Mouse (Mus musculus): Measurements from ENCODE around the gene Rps27rt. TPM values are rescaled to one million over a fixed set of nuclear protein-coding genes. Genes with fewer than 3 reads are reported as not detected.
A peak's percentile ranks its signal among the peaks of the same experiment; 100 is the strongest.

Rps27rt gene
- polyA plus RNA-seq, 1 experiment = 3,274 TPM

DNA sequence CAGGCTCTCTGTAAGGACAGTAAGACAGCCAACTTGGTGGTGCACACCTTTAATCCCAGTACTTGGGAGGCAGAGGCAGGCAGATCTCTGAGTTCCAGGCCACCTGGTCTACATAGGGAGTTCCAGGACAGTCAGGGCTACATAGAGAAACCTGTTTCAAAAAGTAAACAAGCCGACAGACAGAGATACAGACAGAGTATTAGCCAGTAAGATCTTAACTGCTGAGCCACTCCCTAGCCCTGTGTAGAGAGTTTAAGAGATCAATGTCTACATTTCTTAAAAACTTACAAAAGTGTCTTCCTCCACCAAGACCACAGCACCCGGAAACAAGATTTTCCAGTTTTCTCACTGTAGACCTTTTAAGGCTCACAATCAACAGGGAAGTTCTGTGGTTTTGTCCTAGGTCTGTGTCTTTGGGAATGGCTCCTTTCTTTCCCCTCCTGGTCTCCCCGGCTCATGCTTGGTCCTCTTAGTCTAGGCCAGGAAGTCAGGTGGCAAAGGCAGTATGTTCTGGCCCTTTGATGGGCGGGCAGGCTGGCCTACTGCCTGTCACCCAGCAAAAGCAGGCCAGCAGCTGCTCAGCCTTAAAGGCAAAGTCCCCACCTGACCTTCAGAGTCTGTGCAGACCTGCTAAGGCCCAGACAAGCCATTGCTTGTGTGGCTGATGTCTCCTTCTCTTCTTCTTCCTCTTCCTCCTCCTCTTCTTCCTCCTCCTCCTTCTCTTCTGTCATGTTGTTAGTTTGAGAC lies 22.3 kb downstream of the Rps27rt start:
- H3K4me1 ChIP-seq (ENCODE audit: control insufficient read depth, insufficient read depth, low read length) = no peaks in the 10 kb centered on the region
- no peak overlapping the region for H3K27ac ChIP-seq (ENCODE audit: insufficient read depth, low read length)
- no peak overlapping the region for H3K9ac ChIP-seq (ENCODE audit: low read depth, poor library complexity, severe bottlenecking)
- no peaks in the 10 kb centered on the region for H3K9me3 ChIP-seq (replicated peaks; ENCODE audit: control insufficient read depth, insufficient read depth, low read length, poor library complexity, severe bottlenecking)
- no peak for TF ChIP-seq POLR2A (IDR thresholded peaks at IDR 0.05; ENCODE audit: insufficient read depth, low read length)
- TF ChIP-seq EP300 (IDR thresholded peaks at IDR 0.05; ENCODE audit: insufficient read depth, low read depth, low read length) = no peak
- no peak for TF ChIP-seq CTCF (IDR thresholded peaks at IDR 0.05; ENCODE audit: low read depth, low read length)
- no peaks in the 10 kb centered on the region for H3K36me3 ChIP-seq (ENCODE audit: control insufficient read depth, insufficient read depth, low read length, poor library complexity, severe bottlenecking)
- no peaks in the 10 kb centered on the region for H3K27me3 ChIP-seq (ENCODE audit: control insufficient read depth, insufficient read depth, low read length, poor library complexity, severe bottlenecking)
- no peak overlapping the region for H3K4me3 ChIP-seq (ENCODE audit: low read depth, low read length)

DNA sequence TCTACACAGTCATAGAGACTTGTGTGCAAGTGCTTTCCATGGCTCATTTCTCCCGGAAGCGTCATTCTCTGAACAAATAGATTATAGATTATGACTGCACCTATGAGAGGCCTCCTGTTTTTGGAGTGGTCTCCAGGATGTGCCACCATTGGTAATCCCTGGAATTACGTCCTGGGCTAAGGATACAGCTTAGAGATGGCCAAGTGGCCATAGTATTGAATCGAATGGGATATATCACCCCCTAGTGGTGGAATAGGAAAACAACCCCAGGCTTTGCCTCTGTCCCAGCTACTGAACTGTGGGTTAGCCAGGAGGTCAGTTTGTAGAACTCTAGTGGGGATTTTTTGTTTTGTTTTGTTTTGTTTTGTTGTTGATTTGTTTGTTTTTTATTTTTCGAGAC lies 25.6 kb downstream of the Rps27rt start:
- Histone ChIP-seq H3K4me3 (ENCODE audit: low read depth, low read length) (no peak overlapping the region), H3K4me1 (ENCODE audit: control insufficient read depth, insufficient read depth, low read length) (no peaks in the 10 kb centered on the region), H3K9me3 (replicated peaks; ENCODE audit: control insufficient read depth, insufficient read depth, low read length, poor library complexity, severe bottlenecking) (no peaks in the 10 kb centered on the region), H3K27ac (ENCODE audit: insufficient read depth, low read length) (no peak overlapping the region), H3K27me3 (ENCODE audit: control insufficient read depth, insufficient read depth, low read length, poor library complexity, severe bottlenecking) (no peaks in the 10 kb centered on the region), H3K36me3 (ENCODE audit: control insufficient read depth, insufficient read depth, low read length, poor library complexity, severe bottlenecking) (no peaks in the 10 kb centered on the region), H3K9ac (ENCODE audit: low read depth, poor library complexity, severe bottlenecking) (no peak overlapping the region)
- TF ChIP-seq EP300 (IDR thresholded peaks at IDR 0.05; ENCODE audit: insufficient read depth, low read depth, low read length) (no peak), POLR2A (IDR thresholded peaks at IDR 0.05; ENCODE audit: insufficient read depth, low read length) (no peak), CTCF (IDR thresholded peaks at IDR 0.05; ENCODE audit: low read depth, low read length) (no peak)

DNA sequence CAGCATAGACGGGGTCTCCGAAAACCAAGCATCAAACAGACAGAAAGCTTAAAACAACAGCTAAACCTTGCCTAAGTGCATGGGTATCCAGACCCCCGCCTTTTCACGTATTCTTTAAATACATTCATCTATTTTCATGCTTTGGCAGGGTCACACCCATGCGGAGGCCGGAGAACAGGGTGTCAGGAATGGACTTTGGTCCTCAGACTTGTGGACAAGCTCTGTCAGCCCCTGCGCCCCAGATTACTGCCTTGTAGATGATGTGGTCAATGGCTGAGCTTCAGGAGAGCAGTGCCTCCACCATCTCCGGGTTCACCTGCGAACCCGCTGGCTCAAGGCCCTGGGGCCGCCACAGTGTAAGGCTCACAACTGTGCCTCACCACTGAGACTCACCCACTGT lies 27.2 kb downstream of the Rps27rt start:
- H3K4me3 ChIP-seq (ENCODE audit: low read depth, low read length) = no peak overlapping the region
- H3K27ac ChIP-seq (ENCODE audit: insufficient read depth, low read length) = no peak overlapping the region
- no peaks in the 10 kb centered on the region for H3K9me3 ChIP-seq (replicated peaks; ENCODE audit: control insufficient read depth, insufficient read depth, low read length, poor library complexity, severe bottlenecking)
- no peak for TF ChIP-seq CTCF (IDR thresholded peaks at IDR 0.05; ENCODE audit: low read depth, low read length)
- TF ChIP-seq EP300 (IDR thresholded peaks at IDR 0.05; ENCODE audit: insufficient read depth, low read depth, low read length) = no peak
- no peak for TF ChIP-seq POLR2A (IDR thresholded peaks at IDR 0.05; ENCODE audit: insufficient read depth, low read length)
- no peaks in the 10 kb centered on the region for H3K4me1 ChIP-seq (ENCODE audit: control insufficient read depth, insufficient read depth, low read length)
- no peak overlapping the region for H3K9ac ChIP-seq (ENCODE audit: low read depth, poor library complexity, severe bottlenecking)
- H3K27me3 ChIP-seq (ENCODE audit: control insufficient read depth, insufficient read depth, low read length, poor library complexity, severe bottlenecking) = no peaks in the 10 kb centered on the region
- no peaks in the 10 kb centered on the region for H3K36me3 ChIP-seq (ENCODE audit: control insufficient read depth, insufficient read depth, low read length, poor library complexity, severe bottlenecking)

DNA sequence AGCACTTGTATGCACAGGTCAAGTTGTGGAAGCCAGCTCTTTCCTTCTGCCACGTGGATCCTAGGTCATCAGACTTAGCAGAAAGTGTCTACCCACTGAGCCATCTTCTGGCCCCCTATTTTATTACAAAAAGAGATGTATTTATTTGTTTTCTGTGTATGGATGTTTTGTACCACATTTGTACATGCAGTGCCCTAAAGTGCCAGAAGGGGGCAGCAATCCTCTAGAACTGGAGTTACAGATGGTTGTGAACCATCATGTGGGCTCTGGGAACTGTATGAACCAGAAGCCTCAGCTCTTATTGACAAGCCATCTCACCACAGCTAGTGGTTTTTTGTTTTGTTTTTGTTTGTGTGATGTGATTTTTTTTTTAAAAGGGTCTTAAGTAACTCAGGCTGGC lies 29.7 kb downstream of the Rps27rt start:
- TF ChIP-seq POLR2A (IDR thresholded peaks at IDR 0.05; ENCODE audit: insufficient read depth, low read length) (no peak), CTCF (IDR thresholded peaks at IDR 0.05; ENCODE audit: low read depth, low read length) (peak; percentile 27), EP300 (IDR thresholded peaks at IDR 0.05; ENCODE audit: insufficient read depth, low read depth, low read length) (no peak)
- H3K27ac ChIP-seq (ENCODE audit: insufficient read depth, low read length) = no peak overlapping the region
- H3K4me3 ChIP-seq (ENCODE audit: low read depth, low read length) = no peak overlapping the region
- H3K9me3 ChIP-seq (replicated peaks; ENCODE audit: control insufficient read depth, insufficient read depth, low read length, poor library complexity, severe bottlenecking) = no peaks in the 10 kb centered on the region
- H3K9ac ChIP-seq (ENCODE audit: low read depth, poor library complexity, severe bottlenecking) = no peak overlapping the region
- no peaks in the 10 kb centered on the region for H3K36me3 ChIP-seq (ENCODE audit: control insufficient read depth, insufficient read depth, low read length, poor library complexity, severe bottlenecking)
- no peaks in the 10 kb centered on the region for H3K4me1 ChIP-seq (ENCODE audit: control insufficient read depth, insufficient read depth, low read length)
- H3K27me3 ChIP-seq (ENCODE audit: control insufficient read depth, insufficient read depth, low read length, poor library complexity, severe bottlenecking) = no peaks in the 10 kb centered on the region

DNA sequence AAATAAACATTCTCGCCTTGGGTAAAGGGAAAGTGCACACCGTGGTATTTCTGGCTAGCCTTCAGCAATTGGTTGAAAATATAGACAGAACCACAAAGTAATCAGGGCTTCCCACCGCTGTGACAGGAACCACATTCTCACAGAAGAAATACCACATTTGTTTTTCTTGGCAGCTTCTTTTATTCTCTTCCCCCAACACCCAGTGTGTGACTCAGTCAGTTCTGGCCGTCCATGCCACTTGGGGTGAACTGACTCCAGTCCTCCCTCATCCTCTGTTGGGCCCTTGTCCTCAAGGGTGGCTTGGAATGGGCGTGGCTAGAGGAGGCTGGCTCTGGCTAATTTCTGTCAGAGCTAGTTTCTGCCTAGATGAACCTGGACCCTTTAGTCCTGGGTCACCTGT lies 34.1 kb downstream of the Rps27rt start:
- Histone ChIP-seq H3K27me3 (ENCODE audit: control insufficient read depth, insufficient read depth, low read length, poor library complexity, severe bottlenecking) (no peaks in the 10 kb centered on the region), H3K9me3 (replicated peaks; ENCODE audit: control insufficient read depth, insufficient read depth, low read length, poor library complexity, severe bottlenecking) (no peaks in the 10 kb centered on the region), H3K4me3 (ENCODE audit: low read depth, low read length) (no peak overlapping the region), H3K27ac (ENCODE audit: insufficient read depth, low read length) (no peak overlapping the region), H3K36me3 (ENCODE audit: control insufficient read depth, insufficient read depth, low read length, poor library complexity, severe bottlenecking) (no peaks in the 10 kb centered on the region), H3K4me1 (ENCODE audit: control insufficient read depth, insufficient read depth, low read length) (no peaks in the 10 kb centered on the region), H3K9ac (ENCODE audit: low read depth, poor library complexity, severe bottlenecking) (no peak overlapping the region)
- TF ChIP-seq POLR2A (IDR thresholded peaks at IDR 0.05; ENCODE audit: insufficient read depth, low read length) (no peak), EP300 (IDR thresholded peaks at IDR 0.05; ENCODE audit: insufficient read depth, low read depth, low read length) (no peak), CTCF (IDR thresholded peaks at IDR 0.05; ENCODE audit: low read depth, low read length) (no peak)

DNA sequence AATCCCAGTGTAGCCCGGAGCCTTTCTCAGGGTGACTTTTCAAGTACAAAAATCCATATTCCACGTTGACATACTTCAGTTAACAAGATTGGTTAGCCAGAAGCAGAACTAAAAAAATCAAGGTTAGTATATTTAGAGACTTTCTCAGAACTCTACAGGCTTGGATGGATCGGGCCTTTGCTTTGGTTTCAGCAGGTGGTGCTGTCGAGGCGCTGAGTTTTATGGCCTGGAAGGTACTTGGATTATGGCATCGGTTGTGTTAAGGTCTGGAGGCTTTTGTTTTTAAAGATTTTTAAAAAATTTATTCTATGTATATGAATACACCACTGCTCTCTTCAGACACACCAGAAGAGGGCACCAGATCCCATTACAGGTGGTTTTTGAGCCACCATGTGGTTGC lies 37.0 kb downstream of the Rps27rt start:
- Histone ChIP-seq H3K9ac (ENCODE audit: low read depth, poor library complexity, severe bottlenecking) (no peak overlapping the region), H3K27me3 (ENCODE audit: control insufficient read depth, insufficient read depth, low read length, poor library complexity, severe bottlenecking) (no peaks in the 10 kb centered on the region), H3K36me3 (ENCODE audit: control insufficient read depth, insufficient read depth, low read length, poor library complexity, severe bottlenecking) (no peaks in the 10 kb centered on the region), H3K4me1 (ENCODE audit: control insufficient read depth, insufficient read depth, low read length) (no peaks in the 10 kb centered on the region), H3K27ac (ENCODE audit: insufficient read depth, low read length) (no peak overlapping the region), H3K9me3 (replicated peaks; ENCODE audit: control insufficient read depth, insufficient read depth, low read length, poor library complexity, severe bottlenecking) (peaks cover 8% of the 10 kb centered on the region; the same call in 1 of the 2 replicates), H3K4me3 (ENCODE audit: low read depth, low read length) (no peak overlapping the region)
- TF ChIP-seq EP300 (IDR thresholded peaks at IDR 0.05; ENCODE audit: insufficient read depth, low read depth, low read length) = no peak
- no peak for TF ChIP-seq POLR2A (IDR thresholded peaks at IDR 0.05; ENCODE audit: insufficient read depth, low read length)
- TF ChIP-seq CTCF (IDR thresholded peaks at IDR 0.05; ENCODE audit: low read depth, low read length) = no peak

Measured in ES-Bruce4 (cell line).